Mouse (Mus musculus): ENCODE results near the gene Camkk1. TPM values are rescaled to one million over a fixed set of nuclear protein-coding genes. Genes with fewer than 3 reads are reported as not detected.
A peak's percentile ranks its signal among the peaks of the same experiment; 100 is the strongest.

The Camkk1 gene
- polyA plus RNA-seq (2017; shearing (Covaris generic)): 1 to 10 TPM; 2.4 to 2.6 TPM

DNA sequence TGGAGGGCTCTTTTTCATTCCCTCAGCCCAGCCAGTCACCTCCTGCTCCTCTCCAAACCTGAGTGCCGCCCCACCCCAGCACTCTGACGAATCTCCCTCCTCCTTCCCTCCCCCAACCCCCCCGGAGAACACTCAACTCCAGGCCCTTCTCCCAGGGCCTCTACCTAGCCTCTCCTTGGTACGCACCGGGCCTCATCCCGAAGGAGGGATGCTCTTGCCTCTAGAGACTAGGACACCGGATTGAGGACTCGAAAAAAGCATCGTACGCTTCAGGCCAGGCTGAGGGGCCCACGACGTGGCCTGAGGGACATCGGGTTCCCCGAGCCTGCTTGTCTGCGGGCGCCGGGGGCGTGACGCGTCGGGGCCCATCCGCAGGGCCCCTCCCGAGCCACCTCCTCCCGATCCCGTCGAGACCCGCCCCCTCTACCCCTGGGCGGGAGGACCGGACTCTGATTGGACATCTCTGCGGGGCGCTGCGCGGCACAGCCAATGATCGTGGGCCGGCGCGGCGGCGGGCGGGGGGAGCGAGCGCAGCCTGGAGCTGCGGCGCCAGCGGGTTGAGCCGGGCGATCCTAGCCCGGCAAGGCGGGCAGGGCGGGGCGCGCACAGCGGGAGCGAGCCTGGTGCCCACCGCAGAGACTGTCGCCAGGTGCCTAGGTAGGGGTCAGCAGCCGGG lies at the start of gene Camkk1:
Camkk1 (plus strand) TSS at position 538 of the 676 bp plus-strand sequence.
- peak; percentile 87 for ATAC-seq

DNA sequence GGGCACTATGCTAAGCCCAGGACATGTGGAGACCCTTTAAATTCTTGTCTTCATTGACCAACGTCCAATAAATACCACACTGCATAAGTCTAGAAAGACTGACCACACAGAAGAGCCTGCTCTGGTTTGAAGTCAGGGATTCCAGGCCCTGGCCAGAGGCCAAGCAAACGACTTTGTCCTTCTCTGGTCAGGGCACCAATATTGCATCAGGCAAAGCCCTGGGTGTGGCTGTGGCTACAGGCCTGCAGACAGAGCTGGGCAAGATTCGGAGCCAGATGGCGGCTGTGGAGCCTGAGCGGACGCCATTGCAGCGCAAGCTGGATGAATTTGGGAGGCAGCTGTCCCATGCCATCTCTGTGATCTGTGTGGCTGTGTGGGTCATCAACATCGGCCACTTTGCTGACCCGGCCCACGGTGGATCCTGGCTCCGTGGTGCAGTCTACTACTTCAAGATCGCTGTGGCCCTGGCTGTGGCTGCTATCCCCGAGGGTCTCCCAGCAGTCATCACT lies 43.8 kb upstream of the Camkk1 start:
- ATAC-seq: no peak

DNA sequence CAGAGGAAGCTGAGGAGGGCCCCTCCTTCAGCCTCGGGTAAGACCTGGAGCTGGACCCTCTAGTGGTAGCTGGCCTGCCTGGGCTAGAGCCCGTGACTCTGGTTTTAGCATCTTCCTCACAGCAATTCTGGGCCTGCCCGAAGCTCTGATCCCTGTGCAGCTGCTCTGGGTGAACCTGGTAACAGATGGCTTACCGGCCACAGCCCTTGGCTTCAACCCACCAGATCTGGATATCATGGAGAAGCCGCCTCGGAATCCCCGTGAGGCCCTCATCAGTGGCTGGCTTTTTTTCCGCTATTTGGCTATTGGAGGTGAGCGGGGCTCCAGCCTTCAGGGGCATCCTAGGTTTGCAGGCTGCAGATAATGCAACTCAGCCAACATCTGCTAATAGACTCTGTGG lies 36.3 kb upstream of the Camkk1 start:
- no peak for ATAC-seq

DNA sequence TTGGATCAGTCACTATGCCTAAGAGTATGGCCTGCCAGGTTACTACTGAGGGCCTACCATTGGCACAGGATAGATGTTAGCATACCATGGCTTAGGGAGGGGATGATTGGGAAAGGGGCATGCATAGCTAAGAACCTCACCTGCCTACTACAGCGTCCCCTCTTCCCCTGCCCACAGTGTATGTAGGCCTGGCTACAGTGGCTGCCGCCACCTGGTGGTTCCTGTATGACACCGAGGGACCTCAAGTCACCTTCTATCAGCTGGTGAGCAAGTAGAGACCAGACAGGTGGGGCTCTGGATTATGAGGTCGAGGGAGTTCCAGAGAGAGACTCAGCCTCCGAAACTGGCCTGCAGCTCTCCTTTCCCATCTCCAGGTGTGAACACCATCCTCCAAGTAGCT lies 35.5 kb upstream of the Camkk1 start:
- ATAC-seq: no peak

DNA sequence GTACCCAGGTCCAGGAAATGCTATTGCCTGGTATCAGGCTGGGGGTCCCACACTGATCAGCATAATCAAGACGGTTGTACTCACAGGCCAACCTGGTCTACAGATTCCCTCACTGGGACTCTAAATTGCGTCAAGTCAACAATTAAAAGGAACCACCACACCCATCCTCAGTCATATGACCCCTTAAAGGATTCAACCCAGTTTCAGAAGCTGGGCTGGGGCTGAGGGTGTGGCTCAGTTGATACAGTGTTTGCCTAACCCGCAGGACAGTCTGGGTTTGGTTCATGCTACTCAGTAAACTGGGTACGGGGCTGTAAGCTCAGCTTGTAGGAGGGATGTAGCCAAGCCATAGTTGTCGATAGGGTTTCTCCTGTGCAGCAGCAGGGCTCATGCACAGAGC lies 32.1 kb upstream of the Camkk1 start:
- ATAC-seq: no peak

DNA sequence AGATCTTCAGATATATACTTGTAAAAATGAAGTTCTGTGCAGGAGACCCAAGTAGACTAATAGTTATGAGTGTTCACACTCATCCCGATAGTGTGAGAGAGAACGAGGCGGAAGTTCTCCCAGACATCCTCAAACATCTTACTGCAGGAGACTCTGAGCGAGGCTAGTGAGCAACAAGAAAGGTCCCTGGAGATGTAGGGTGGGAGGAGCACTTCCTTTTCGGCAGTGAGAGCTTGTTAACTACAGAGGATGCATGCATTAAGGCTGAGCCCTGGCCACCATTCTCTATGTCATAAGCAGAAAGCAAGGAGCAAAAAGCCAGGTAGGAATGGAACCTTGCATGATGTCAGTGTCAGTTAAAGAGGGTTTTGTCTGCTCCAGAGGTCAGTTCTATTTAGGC lies 31.6 kb upstream of the Camkk1 start:
- no peak for ATAC-seq

DNA sequence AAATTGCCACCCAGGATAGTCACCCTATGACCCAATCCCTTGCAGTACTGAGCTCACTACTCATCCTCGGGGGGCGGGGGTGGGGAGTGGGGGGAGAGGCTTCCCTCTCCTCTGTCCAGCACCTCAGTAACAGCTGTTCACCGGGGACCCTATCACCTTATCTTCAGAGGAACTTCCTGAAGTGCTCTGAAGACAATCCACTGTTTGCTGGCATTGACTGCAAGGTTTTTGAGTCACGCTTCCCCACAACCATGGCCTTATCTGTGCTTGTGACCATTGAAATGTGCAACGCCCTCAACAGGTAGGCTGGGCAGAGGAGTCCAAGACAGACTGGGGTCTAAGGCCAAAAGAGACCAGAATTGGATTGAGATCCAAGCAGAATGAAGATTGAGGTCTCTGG lies 31.0 kb upstream of the Camkk1 start:
- ATAC-seq: no peak

DNA sequence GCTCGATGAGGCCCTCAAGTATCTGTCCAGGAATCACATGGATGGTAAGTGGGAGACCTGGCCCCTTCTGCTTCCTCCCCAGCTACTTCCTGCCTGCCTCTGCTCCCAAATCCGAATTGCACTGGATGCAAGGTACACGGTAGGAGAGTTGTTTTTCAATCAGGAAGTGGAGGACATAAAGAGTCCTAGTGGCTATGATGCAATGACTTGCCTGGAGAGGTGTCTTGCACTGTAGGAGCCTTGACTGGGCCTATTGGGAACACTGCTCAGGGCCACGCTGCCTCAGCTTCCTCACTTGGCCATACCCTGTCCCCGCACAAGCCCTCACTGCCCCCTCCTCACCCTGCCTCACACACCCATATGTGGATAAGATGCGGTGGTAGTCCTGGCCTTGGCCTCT lies 29.8 kb upstream of the Camkk1 start:
- ATAC-seq: no peak

DNA sequence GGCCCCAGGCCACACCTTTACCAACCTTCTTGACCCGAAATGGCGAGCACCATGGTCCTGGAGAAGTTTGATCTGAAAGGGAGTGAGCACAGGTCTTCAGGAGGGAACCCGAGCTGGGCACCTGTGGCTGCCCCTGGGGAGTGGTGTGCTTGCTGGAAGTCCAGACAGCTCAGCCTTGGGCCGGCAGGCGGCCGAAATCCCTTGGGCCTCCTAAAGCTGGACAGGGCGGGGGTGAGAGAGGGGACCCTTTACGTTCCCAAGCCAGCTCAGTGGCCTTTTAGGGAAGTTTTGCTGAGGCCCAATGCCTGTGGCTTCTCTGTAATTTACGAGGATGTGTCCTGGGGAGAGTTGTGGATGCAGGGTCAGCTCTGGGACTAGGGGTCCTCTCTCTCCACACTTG lies 28.1 kb upstream of the Camkk1 start:
- no peak for ATAC-seq

DNA sequence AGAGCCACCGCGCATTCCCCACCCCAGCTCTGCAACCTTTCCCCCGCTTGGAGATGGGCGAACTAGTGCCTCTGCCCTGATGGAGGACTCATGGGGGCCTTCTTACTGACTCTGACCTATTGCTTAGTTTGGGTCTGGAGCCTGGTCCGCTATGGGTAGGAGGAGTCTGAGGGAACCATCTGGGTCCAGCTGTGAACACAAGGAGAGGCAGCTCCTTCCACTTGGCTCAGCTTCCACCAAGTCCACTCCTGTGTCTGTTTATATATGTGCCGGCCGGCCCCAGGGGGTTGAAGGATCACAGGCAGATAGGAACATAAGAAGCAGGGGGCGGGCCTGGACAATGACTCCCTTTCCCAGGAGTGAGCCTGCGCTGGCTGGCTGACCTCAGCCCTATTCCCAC lies 26.8 kb upstream of the Camkk1 start:
- no peak for ATAC-seq

DNA sequence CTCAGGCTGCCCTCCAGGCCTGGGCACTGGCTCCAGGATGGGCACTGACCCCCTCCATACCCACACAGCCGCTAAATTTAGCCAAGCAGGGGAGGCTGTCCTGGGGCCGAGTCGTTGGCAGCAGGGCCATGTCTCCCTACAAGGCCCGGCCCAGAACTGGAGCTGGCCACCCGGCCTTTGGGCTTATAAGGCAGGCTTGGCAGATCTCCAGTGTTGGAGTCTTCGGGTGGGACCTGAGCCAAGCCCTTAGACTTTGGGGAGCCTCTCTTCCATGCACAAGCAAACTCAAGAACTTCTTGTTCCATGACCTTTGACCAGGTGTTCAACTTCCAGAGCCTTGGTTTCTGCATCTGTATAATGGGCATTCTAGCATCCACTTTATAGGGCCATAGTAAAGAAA lies 22.5 kb upstream of the Camkk1 start:
- ATAC-seq: no peak

DNA sequence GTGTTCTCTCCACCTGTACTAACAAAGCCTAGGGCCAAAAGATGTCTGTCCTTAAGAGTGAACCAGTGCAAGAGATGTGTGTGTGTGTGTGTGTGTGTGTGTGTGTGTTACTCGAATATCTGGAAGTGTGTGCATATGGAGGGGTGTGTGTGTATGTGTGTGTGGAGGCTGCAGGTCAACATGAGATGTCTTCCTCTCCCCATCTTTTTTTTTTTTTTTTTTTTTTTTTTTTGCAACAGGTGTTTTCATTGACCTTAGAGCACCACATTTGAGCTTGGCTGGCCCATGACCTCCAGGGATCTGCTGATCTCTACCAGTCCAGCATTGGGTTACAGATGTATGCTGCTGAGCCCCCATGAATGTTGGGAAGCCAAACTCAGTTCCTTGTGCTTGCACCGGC lies 22.0 kb upstream of the Camkk1 start:
- ATAC-seq: no peak

DNA sequence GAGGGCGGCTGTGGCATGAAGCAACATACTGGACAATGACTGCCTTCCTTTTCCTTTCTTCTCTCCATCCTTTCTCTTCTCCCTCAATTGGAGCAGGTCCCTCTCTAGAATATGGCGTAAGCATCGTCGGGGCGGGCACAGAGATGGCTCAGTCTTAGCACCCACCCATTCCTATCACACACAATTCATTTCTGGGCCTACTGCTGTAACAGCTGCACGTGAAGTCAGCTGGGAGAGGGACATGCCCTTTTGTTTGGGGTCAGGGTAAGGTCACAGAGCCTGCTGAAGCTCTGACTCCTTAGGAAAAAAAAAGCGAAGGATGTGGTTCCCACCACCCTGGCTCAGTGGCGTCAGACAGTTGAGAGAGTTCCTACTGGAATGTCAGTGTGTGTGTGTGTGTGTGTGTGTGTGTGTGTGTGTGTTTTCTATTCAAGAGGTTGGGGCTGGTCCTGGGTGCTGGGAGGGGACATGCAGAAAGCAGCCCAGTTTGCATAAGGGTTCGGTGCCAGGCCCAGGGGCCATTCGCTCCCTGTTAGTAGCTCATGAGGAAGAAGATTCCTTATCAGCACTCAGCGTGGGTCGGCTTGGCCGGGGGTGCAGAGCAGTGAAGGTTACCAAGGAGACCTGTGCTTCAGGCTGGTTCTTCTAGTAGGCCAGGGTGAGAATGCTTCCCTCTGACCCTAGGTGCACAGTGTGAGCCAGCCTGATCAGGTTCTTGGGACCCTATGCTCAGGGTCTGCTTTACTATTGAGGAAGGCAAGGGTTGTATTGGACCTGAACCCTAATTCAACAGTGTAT lies 21.1 kb upstream of the Camkk1 start:
- no peak for ATAC-seq

DNA sequence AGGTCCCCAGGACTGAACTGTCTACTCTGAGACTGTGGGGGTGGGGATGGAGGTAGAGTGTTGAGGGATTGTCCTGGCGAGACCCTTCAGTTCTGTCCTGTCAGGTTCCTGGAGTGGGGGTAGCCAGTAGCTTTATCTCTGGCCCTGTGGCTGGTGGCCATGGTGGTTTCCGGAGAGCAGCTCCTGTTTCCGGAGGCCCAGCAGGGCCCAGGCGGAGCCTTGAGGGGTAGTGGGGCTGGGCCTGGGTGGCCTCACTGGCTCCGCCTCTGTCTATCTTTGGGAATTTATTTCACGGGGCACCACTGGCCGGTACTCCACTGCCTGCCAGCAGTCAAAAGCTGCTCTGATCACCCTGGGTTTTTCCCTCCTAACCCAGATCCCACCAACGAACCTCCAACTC lies 20.0 kb upstream of the Camkk1 start, which contains the start of gene P2rx1:
P2rx1 (plus strand) TSS at position 333 of the 400 bp plus-strand sequence.
- ATAC-seq: no peak

DNA sequence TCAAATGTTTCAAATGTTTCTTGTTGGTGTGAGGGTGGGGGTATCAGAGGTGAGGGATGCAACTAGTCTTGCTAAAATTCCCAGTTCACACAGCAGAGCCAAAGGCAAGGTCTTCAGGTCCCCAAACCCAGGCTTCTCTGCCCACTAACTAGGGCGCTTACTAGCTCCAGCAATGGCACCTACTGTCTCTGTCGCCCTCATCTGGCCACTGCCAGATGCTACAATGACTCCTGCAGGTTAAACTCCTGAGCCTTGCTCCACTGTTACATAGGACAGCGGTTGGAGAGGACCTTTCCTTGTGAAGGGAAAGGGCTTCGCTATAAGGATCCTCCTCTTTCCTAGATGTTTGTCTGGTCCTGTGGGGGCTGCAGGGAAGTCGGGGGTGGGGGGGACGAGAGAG lies 17.8 kb upstream of the Camkk1 start:
- ATAC-seq: no peak

DNA sequence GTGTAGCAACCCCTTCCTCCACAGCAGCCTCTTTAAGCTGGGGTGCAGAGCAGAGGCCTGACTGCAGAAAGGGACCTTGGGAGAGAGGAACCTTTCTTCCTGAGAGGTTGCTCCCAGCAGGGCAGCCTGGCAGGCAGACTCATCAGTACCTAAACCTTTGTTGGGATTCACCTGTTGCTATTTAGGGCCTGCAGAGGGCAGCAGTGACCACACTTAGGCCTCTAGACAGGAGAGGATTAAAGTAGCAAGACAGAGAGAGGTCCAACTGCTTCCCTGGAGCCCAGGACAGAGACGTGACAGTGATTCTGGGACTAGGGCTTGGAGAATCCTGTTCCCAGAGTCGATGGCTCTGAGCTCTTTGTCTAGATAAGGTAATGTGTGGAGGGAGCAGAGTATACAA lies 12.4 kb upstream of the Camkk1 start:
- peak; percentile 69 for ATAC-seq

DNA sequence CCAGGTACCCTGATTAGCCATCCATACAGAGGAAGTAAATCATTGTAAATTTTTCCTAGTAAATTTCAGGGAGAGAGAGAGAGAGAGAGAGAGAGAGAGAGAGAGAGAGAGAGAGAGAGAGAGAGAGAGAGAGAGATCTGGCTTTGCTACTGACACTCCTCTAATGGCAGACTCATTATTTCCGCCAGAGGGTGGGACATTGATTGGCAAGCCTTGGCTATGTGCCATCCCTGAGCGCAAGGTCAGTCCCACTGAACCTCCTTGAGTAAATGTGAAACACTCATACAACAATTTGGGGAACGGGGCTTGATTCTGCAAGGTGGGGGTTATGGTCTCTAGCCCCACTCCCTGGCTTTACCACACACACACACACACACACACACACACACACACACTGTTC lies 11.7 kb upstream of the Camkk1 start:
- ATAC-seq: no peak

DNA sequence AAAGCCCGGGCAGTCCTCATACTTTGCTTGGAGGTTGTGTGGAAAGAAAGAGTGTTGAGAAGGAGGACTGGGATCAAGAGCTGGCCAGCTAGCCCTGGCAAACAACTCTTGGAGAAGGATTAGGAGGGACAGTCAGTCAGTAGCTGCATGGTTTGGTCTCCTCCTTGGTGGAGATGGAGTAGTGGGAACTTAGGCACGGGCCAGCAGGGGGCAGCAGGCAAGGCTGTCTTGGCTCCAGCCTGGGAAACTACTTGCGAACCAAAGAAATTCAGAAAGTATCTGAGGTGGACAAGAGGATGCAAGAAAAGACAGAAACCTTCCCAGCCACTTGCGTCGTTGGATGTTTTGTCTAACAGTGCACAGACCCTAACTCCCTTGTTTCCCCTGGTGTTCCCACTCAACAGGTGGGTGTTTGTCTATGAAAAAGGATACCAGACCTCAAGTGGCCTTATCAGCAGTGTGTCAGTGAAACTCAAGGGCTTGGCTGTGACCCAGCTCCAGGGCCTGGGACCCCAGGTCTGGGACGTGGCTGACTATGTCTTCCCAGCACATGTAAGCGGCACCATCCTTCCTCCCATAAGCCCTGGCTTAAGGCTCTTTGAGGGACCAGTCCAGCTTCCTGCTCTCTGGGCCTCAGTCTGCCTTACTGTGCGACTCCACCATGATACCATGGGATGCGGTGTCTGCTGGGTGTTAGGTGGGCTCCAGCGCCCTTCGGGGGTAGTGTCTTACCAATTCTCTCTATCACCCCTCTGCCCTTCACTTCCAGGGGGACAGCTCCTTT lies 10.9 kb upstream of the Camkk1 start:
- ATAC-seq: no peak

DNA sequence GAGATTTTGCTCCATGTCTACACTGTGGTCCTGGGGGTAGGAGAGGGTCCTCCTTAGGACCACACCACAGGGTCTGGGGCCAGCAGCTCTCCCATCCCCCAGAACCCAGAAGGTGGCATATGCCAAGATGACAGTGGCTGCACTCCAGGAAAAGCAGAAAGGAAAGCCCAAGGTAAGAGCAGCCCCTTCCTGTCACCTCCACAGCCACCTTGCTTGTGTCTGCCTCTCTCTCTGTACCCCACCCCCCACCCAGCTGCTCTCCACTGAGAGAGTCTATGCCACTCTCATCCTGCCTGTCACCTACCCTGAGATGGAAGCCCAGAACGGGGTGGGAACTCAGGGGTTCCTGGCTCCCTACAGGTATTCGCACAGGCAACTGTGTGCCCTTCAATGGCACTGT lies 10.0 kb upstream of the Camkk1 start:
- no peak for ATAC-seq

DNA sequence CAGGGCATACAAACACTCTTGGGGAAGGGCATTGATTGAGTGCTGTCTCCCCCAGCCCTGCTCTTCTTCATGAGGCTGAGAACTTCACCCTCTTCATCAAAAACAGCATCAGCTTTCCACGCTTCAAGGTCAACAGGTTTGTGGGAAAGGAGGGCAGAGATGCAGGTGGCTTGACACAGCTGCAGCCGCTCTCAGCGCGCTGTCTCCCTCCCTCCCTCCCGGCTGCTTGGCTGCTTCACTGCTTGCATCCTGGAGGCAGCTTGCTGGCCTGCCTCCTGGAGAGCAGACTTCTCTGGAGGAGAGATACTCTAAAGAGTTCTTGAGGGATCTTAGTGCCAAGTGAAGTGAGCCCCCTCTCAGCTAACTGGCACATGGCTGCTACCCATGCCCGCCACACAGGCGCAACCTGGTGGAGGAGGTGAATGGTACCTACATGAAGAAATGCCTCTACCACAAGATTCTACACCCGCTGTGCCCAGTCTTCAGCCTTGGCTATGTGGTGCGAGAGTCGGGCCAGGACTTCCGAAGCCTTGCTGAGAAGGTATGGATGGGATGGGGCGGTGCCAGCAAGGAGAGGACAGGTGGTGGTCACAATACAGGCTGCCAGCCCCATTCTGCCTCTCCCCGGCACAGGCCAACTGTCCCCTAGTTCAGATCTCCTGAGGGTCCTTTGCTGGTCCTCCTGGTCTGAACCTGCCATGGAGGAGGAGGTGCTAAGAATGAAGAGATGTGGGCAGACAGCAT lies 9.1 kb upstream of the Camkk1 start:
- no peak for ATAC-seq

DNA sequence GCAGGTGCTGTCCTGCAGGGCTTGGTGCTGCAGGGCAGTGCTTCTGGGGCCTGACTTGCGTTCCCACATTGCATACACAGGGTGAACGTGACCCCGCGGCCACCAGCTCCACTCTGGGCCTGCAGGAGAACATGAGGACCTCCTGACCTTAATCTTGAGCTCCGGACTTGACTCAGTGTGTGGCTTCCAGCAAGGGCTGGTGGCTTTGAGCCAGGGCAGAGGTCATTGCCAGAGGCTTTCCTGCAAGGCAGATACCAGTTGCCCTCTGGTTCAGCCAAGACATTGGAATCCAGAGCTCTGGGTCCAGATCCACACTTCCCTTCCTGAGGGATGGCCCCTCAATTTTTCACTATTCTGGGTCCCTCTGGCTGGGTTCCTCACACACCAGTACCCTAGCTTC lies 4.8 kb upstream of the Camkk1 start:
- no peak for ATAC-seq

DNA sequence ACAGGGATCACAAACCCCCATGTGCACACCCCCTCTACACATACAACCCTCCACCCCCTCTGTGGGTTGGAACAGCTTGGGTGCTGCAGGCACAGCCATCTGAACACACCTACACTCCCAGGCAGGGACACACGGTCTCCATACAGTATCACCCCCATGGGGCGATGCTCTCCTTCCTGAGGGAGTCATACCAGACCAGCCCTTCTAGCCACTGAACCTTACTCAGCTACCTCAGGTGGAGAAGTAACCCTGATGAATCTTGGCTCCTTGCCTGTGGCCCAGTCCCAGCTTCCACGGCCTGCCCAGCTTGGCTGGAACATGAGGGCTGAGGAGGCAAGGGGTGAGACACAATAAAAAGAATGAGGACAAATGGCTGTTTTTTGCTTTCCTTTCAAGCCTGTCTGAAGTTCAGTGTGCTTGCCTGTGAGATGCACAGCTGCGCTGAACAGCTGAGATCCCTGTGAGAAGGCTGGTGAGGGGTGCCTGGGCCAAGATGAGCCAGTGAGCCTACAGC lies 3.9 kb upstream of the Camkk1 start:
- ATAC-seq: no peak
